Mouse (Mus musculus) Patski (cell line): ENCODE measurements around the gene Polr2l. TPM values are rescaled to one million over a fixed set of nuclear protein-coding genes. Genes with fewer than 3 reads are reported as not detected.

Experiments used
- ATAC-seq: fragments of 100-300 bp; one replicate; pipeline ENCODE4 v1.8.0; 2021
- CTCF ChIA-PET: fragments of 350-600 bp; sonication (Branson Sonifier 250); formaldehyde crosslinking; loops from one replicate; lab custom pipeline; 2022; ENCODE audit warnings: inconsistent platforms; lab: Charles Lee
- POLR2A ChIA-PET: fragments of 350-600 bp; sonication (Branson Sonifier 250); formaldehyde crosslinking; loops from one replicate; lab custom pipeline; 2022; ENCODE audit warnings: antibody characterized with exemption, inconsistent platforms; lab: Charles Lee
- DNase-seq: peaks from one replicate; pipeline ENCODE4 v3.0.0-alpha.2; 2011; ENCODE audit warnings: low read depth, low spot score
- H3K27me3 ChIP-seq: fragments of 371-371 bp; one replicate; pipeline ENCODE4 v1.5.1; 2021
- CTCF ChIP-seq: fragments of 100-300 bp; IDR thresholded peaks from one replicate; pipeline ENCODE4 v1.5.1; 2021
- in situ Hi-C: fragments of 300-500 bp; cut with MboI; formaldehyde crosslinking; loops from 3 replicates; pipeline ENCODE4 v1.11.1; 2018; ENCODE audit warnings: low pct_unique_long_range_greater_than_20kb, mixed read lengths
- polyA plus RNA-seq: library from polyadenylated mRNA; unstranded; gene quantifications from one replicate; pipeline ENCODE4 v1.2.3, GENCODE M21; 2021

Polr2l gene
- 55.2 TPM for polyA plus RNA-seq

- in situ Hi-C loops: loop anchor here (5.0 kb wide), 1 partner anchor 102 kb away; no protein-coding TSS in a partner anchor
- TF ChIP-seq CTCF: no peak
- no peaks in the 10 kb centered on the region for H3K27me3 ChIP-seq
- ChIA-PET CTCF (interaction anchor here (3.1 kb wide), 1 partner anchor 49 kb away, joined by 16 read pairs; no protein-coding TSS in a partner anchor), POLR2A (interaction anchor here (1.4 to 7.0 kb wide), 4 partner anchors 6 to 61 kb away, joined by 3 to 64 read pairs (median 4); partner anchors contain the start of gene Cd151)
- ATAC-seq (peak; percentile 36), DNase-seq (no peak)
These were observed at the start of gene Polr2l, which contains the start of gene Tspan4 for GRCm38 (mm10) chr7:141475011-141475804. Gene Polr2l, minus strand, starts transcription at chr7:141475132. Gene Tspan4, plus strand, starts transcription at chr7:141475240.

GRCm38 (mm10) chr7:141524271-141524670 lies 49.3 kb upstream of the Polr2l start:
- H3K27me3 ChIP-seq: no peaks in the 10 kb centered on the region
- in situ Hi-C loops: loop anchor here (5.0 kb wide), 1 partner anchor 42 kb away; no protein-coding TSS in a partner anchor
- DNase-seq (peak; percentile 64), ATAC-seq (peak; percentile 78)
- CTCF ChIA-PET: interaction anchor here (1.1 to 3.7 kb wide), 12 partner anchors 9 to 136 kb away, joined by 3 to 16 read pairs (median 4); no protein-coding TSS in a partner anchor
- TF ChIP-seq CTCF: no peak
- POLR2A ChIA-PET: interaction anchor here (1.2 kb wide), 1 partner anchor 48 kb away, joined by 3 read pairs; no protein-coding TSS in a partner anchor

DNA sequence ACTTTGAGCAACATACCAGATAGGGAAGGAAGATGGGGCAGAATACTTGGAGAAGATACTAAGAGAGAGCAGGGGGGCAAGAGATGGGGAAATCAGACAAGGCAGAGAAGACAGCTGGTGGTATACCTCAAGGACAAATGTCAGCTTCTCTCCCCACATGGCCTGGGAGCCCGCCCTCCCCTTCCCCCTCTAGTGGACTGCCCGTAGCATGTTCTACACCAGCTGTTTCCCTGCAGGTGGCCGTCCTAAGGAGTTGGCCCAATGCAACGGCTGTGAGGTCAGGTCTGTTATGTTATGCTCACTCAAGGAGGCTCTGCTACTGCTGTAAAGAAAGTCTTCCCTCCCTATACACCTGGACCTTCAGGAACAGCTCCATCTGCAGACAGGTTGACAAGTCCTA lies 48.1 kb upstream of the Polr2l start:
- DNase-seq: no peak
- in situ Hi-C loops: loop anchor here (5.0 kb wide), 1 partner anchor 41 kb away; no protein-coding TSS in a partner anchor
- ChIA-PET POLR2A (no interaction called here), CTCF (interaction anchor here (2.4 to 3.7 kb wide), 3 partner anchors 10 to 46 kb away, joined by 9 to 16 read pairs (median 10); no protein-coding TSS in a partner anchor)
- TF ChIP-seq CTCF: no peak
- H3K27me3 ChIP-seq: no peaks in the 10 kb centered on the region
- ATAC-seq: no peak

- no peak for ATAC-seq
- CTCF ChIA-PET: no interaction called here
- TF ChIP-seq CTCF: no peak
- no peaks in the 10 kb centered on the region for H3K27me3 ChIP-seq
- POLR2A ChIA-PET: no interaction called here
- in situ Hi-C loops: loop anchor here (5.0 kb wide), 1 partner anchor 37 kb away; no protein-coding TSS in a partner anchor
- no peak for DNase-seq
These were observed 44.9 kb upstream of the Polr2l start for GRCm38 (mm10) chr7:141519795-141520194.

DNA sequence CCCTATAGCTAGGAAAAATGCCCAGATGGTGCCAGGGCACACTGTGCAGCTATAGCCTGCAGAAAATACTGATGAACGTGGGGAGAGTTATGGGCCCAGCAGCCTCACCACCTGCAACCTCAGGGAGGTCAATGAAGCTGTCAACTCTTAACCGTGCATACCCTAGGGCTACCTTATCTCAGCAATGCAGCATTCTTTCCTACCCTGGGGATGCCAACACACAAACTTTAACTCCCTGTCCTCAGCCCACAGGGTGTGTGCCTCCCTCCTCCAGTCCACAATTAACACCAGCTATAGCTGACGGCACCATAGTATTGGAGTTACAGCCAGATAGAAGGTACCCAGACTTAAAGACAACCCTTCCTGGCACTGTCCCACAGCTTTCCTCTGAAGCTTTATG lies 44.0 kb upstream of the Polr2l start:
- no peaks in the 10 kb centered on the region for H3K27me3 ChIP-seq
- DNase-seq: no peak
- in situ Hi-C loops: no loop called here
- POLR2A ChIA-PET: interaction anchor here (1.0 kb wide), 1 partner anchor 45 kb away, joined by 3 read pairs; no protein-coding TSS in a partner anchor
- ATAC-seq: no peak
- CTCF ChIA-PET: interaction anchor here (1.2 kb wide), 1 partner anchor 29 kb away, joined by 3 read pairs; no protein-coding TSS in a partner anchor
- TF ChIP-seq CTCF: no peak

- DNase-seq (no peak), ATAC-seq (no peak)
- H3K27me3 ChIP-seq: no peaks in the 10 kb centered on the region
- in situ Hi-C loops: no loop called here
- POLR2A ChIA-PET: interaction anchor here (1.0 kb wide), 1 partner anchor 45 kb away, joined by 3 read pairs; no protein-coding TSS in a partner anchor
- TF ChIP-seq CTCF: no peak
- CTCF ChIA-PET: interaction anchor here (1.2 kb wide), 1 partner anchor 29 kb away, joined by 3 read pairs; no protein-coding TSS in a partner anchor
These were observed 43.4 kb upstream of the Polr2l start for GRCm38 (mm10) chr7:141518296-141518695.

GRCm38 (mm10) chr7:141517638-141518037 lies 42.7 kb upstream of the Polr2l start:
- POLR2A ChIA-PET: no interaction called here
- DNase-seq (no peak), ATAC-seq (no peak)
- TF ChIP-seq CTCF: no peak
- CTCF ChIA-PET: interaction anchor here (0.8 kb wide), 1 partner anchor 37 kb away, joined by 4 read pairs; no protein-coding TSS in a partner anchor
- H3K27me3 ChIP-seq: no peaks in the 10 kb centered on the region
- in situ Hi-C loops: no loop called here

DNA sequence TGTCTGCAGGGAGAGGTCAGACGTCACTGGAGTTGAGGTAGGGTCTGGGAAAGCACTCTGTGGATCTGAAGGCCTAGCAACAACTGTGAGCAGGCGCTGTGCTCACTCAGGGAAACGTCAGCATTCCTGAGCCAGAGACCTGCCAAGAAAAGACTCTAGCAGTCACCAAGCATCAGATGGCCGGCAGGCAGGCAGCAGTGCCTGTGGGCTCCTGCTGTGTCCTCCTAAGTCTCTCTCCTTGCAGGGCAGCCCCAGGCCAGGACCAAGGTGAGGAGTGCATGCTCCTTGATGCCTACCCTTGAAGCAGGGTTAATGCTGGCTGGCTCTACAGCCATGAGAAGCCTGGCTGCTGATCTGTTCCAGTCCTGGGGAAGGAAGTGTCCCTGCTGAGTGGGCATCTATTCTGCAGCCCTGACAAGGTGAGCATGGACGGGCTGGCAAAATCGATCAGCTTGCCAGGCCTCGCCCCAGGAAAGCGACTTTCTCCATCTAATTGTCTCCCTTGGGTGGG lies 35.8 kb upstream of the Polr2l start:
- in situ Hi-C loops: no loop called here
- ATAC-seq (no peak), DNase-seq (no peak)
- no peaks in the 10 kb centered on the region for H3K27me3 ChIP-seq
- POLR2A ChIA-PET: no interaction called here
- TF ChIP-seq CTCF: no peak
- CTCF ChIA-PET: interaction anchor here (1.4 to 1.5 kb wide), 3 partner anchors 11 to 160 kb away, joined by 3 to 4 read pairs (median 4); no protein-coding TSS in a partner anchor

GRCm38 (mm10) chr7:141510196-141510595 lies 35.3 kb upstream of the Polr2l start:
- H3K27me3 ChIP-seq: no peaks in the 10 kb centered on the region
- ChIA-PET CTCF (interaction anchor here (0.8 to 1.4 kb wide), 2 partner anchors 11 to 21 kb away, joined by 3 read pairs; no protein-coding TSS in a partner anchor), POLR2A (no interaction called here)
- ATAC-seq (no peak), DNase-seq (no peak)
- no peak for TF ChIP-seq CTCF
- in situ Hi-C loops: no loop called here

DNA sequence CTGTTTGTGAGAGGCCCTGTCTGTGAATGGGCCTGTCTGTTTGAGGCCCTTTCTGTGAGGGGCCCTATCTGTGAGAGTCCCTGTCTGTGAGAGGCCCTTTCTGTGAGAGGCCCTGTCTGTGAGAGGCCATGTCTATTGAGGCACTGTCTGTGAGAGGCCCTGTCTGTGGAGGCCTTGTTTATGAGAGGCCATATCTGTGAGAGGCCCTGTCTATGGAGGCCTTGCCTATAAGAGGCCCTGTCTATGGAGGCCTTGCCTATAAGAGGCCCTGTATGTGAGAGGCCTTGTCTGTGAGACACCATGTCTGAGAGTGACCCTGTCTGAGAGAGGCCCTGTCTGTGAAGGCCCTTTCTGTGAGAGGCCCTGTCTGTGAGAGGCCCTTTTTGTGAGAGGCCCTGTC lies 33.2 kb upstream of the Polr2l start:
- no peaks in the 10 kb centered on the region for H3K27me3 ChIP-seq
- in situ Hi-C loops: no loop called here
- POLR2A ChIA-PET: no interaction called here
- no peak for DNase-seq
- ATAC-seq: no peak
- TF ChIP-seq CTCF: no peak
- CTCF ChIA-PET: no interaction called here
